Mouse (Mus musculus) kidney, embryonic 16.5 days (tissue): ENCODE measurements around the gene Slit3. TPM values are rescaled to one million over a fixed set of nuclear protein-coding genes. Genes with fewer than 3 reads are reported as not detected.

ENCODE experiments used
- ATAC-seq: fragments of 200-750 bp; cut with Nextera tagmentation; 2 replicates; pipeline ENCODE4 v1.8.0; 2017; ENCODE audit warnings: moderate TSS enrichment; ENCODE audit not compliant: low FRiP score, low TSS enrichment
- H3K27ac ChIP-seq: fragments of 300-500 bp; sonication (generic); 2 replicates; pipeline ENCODE4 v1.5.1; 2014; ENCODE audit warnings: low read length
- H3K27me3 ChIP-seq: fragments of 300-500 bp; sonication (generic); 2 replicates; pipeline ENCODE4 v1.6.1; 2014; ENCODE audit warnings: low read length, control low read depth, mixed read lengths; ENCODE audit not compliant: insufficient read depth
- H3K36me3 ChIP-seq: fragments of 300-500 bp; sonication (generic); 2 replicates; pipeline ENCODE4 v1.6.1; 2014; ENCODE audit warnings: low read length, control low read depth, mixed read lengths; ENCODE audit not compliant: insufficient read depth
- H3K4me1 ChIP-seq: fragments of 300-500 bp; sonication (generic); 2 replicates; pipeline ENCODE4 v1.6.1; 2014; ENCODE audit warnings: low read length, control low read depth, mixed read lengths; ENCODE audit not compliant: insufficient read depth
- H3K4me2 ChIP-seq: fragments of 300-500 bp; sonication (generic); replicated peaks from 2 replicates; pipeline ENCODE4 v1.6.1; 2014; ENCODE audit warnings: low read depth, low read length
- H3K4me3 ChIP-seq: fragments of 300-500 bp; sonication (generic); 2 replicates; pipeline ENCODE4 v1.5.1; 2014; ENCODE audit warnings: mild to moderate bottlenecking, low read length
- H3K9ac ChIP-seq: fragments of 300-500 bp; sonication (generic); replicated peaks from 2 replicates; pipeline ENCODE4 v1.6.1; 2014; ENCODE audit warnings: low read length
- H3K9me3 ChIP-seq: fragments of 300-500 bp; sonication (generic); 2 replicates; pipeline ENCODE4 v1.6.1; 2016; ENCODE audit warnings: low read length, control low read depth
- WGBS: fragments of 180-500 bp; shearing (Covaris S2); extraction: QIAGEN DNeasy Blood & Tissue Kit; methylation state at CpG from one replicate; pipeline ENCODE4 v1.1.7; 2014; 5-methylcytosine and 5-hydroxymethylcytosine counted together
- polyA plus RNA-seq: library from polyadenylated mRNA; unstranded; fragments of >200 nt; fragmentation: Nextera tagmentation; extraction: Ambion mirVana; gene quantifications from 2 replicates; pipeline ENCODE4 v1.2.1, GENCODE M21; 2015

The Slit3 gene
- polyA plus RNA-seq, 1 experiment from 2014 or later, result 8.3 TPM

GRCm38 (mm10) chr11:35320518-35320917 is 199.5 kb downstream of the Slit3 start:
- Histone ChIP-seq H3K4me3 (no peak overlapping the region), H3K9me3 (no peaks in the 10 kb centered on the region), H3K9ac (no peak overlapping the region), H3K4me1 (peaks cover 10% of the 10 kb centered on the region), H3K36me3 (no peaks in the 10 kb centered on the region), H3K27ac (no peak overlapping the region), H3K4me2 (no peak overlapping the region), H3K27me3 (no peaks in the 10 kb centered on the region)
- ATAC-seq, result no peak
- 80% methylated on average over 3 of the region's 3 CpGs for WGBS

GRCm38 (mm10) chr11:35324397-35324796 is 203.4 kb downstream of the Slit3 start:
- ATAC-seq, result no peak
- H3K27ac ChIP-seq, result no peak overlapping the region
- no peak overlapping the region for H3K4me2 ChIP-seq
- no peaks in the 10 kb centered on the region for H3K9me3 ChIP-seq
- H3K27me3 ChIP-seq, result no peaks in the 10 kb centered on the region
- H3K36me3 ChIP-seq, result no peaks in the 10 kb centered on the region
- WGBS, result 47% methylated on average over 5 of the region's 5 CpGs
- H3K4me1 ChIP-seq, result peaks cover 18% of the 10 kb centered on the region
- no peak overlapping the region for H3K9ac ChIP-seq
- H3K4me3 ChIP-seq, result no peak overlapping the region

GRCm38 (mm10) chr11:35325131-35325995 is 204.3 kb downstream of the Slit3 start:
- no peaks in the 10 kb centered on the region for H3K36me3 ChIP-seq
- peak; percentile 68 for ATAC-seq
- no peaks in the 10 kb centered on the region for H3K27me3 ChIP-seq
- no peak overlapping the region for H3K4me2 ChIP-seq
- H3K4me1 ChIP-seq, result peaks cover 18% of the 10 kb centered on the region
- 35% methylated on average over 10 of the region's 10 CpGs for WGBS
- H3K4me3 ChIP-seq, result no peak overlapping the region
- H3K27ac ChIP-seq, result no peak overlapping the region
- no peak overlapping the region for H3K9ac ChIP-seq
- no peaks in the 10 kb centered on the region for H3K9me3 ChIP-seq

GRCm38 (mm10) chr11:35326346-35326745 is 205.3 kb downstream of the Slit3 start:
- no peak overlapping the region for H3K9ac ChIP-seq
- no peak overlapping the region for H3K27ac ChIP-seq
- no peak for ATAC-seq
- peaks cover 18% of the 10 kb centered on the region for H3K4me1 ChIP-seq
- WGBS, result 30% methylated on average over 3 of the region's 3 CpGs
- H3K36me3 ChIP-seq, result no peaks in the 10 kb centered on the region
- no peaks in the 10 kb centered on the region for H3K27me3 ChIP-seq
- H3K4me3 ChIP-seq, result no peak overlapping the region
- no peak overlapping the region for H3K4me2 ChIP-seq
- no peaks in the 10 kb centered on the region for H3K9me3 ChIP-seq

- no peak overlapping the region for H3K9ac ChIP-seq
- H3K27me3 ChIP-seq, result no peaks in the 10 kb centered on the region
- H3K4me3 ChIP-seq, result no peak overlapping the region
- H3K36me3 ChIP-seq, result no peaks in the 10 kb centered on the region
- no peak overlapping the region for H3K4me2 ChIP-seq
- peaks cover 18% of the 10 kb centered on the region for H3K4me1 ChIP-seq
- H3K9me3 ChIP-seq, result no peaks in the 10 kb centered on the region
- ATAC-seq, result no peak
- H3K27ac ChIP-seq, result no peak overlapping the region
- 84% methylated on average over 1 of the region's 1 CpGs for WGBS
Measured at GRCm38 (mm10) chr11:35327899-35328298, 206.9 kb downstream of the Slit3 start.

- Histone ChIP-seq H3K27me3 (no peaks in the 10 kb centered on the region), H3K4me2 (no peak overlapping the region), H3K4me1 (peaks cover 13% of the 10 kb centered on the region), H3K9ac (no peak overlapping the region), H3K27ac (no peak overlapping the region), H3K9me3 (no peaks in the 10 kb centered on the region), H3K4me3 (no peak overlapping the region), H3K36me3 (no peaks in the 10 kb centered on the region)
- 67% methylated on average over 3 of the region's 3 CpGs for WGBS
- ATAC-seq, result no peak
Measured at GRCm38 (mm10) chr11:35331476-35331875, 210.5 kb downstream of the Slit3 start.

GRCm38 (mm10) chr11:35336558-35336957 is 215.5 kb downstream of the Slit3 start:
- no peaks in the 10 kb centered on the region for H3K27me3 ChIP-seq
- WGBS, result 81% methylated on average over 8 of the region's 8 CpGs
- no peak overlapping the region for H3K9ac ChIP-seq
- no peaks in the 10 kb centered on the region for H3K36me3 ChIP-seq
- H3K27ac ChIP-seq, result no peak overlapping the region
- peaks cover 22% of the 10 kb centered on the region for H3K4me1 ChIP-seq
- H3K4me2 ChIP-seq, result no peak overlapping the region
- H3K9me3 ChIP-seq, result no peaks in the 10 kb centered on the region
- ATAC-seq, result no peak
- H3K4me3 ChIP-seq, result no peak overlapping the region

GRCm38 (mm10) chr11:35337493-35337892 is 216.5 kb downstream of the Slit3 start:
- no peak overlapping the region for H3K4me2 ChIP-seq
- H3K9ac ChIP-seq, result no peak overlapping the region
- no peak for ATAC-seq
- H3K27me3 ChIP-seq, result no peaks in the 10 kb centered on the region
- 55% methylated on average over 8 of the region's 8 CpGs for WGBS
- H3K27ac ChIP-seq, result no peak overlapping the region
- H3K4me3 ChIP-seq, result no peak overlapping the region
- no peaks in the 10 kb centered on the region for H3K36me3 ChIP-seq
- no peaks in the 10 kb centered on the region for H3K9me3 ChIP-seq
- H3K4me1 ChIP-seq, result peaks cover 22% of the 10 kb centered on the region

- Histone ChIP-seq H3K4me2 (no peak overlapping the region), H3K36me3 (no peaks in the 10 kb centered on the region), H3K9me3 (no peaks in the 10 kb centered on the region), H3K27me3 (no peaks in the 10 kb centered on the region), H3K27ac (no peak overlapping the region), H3K4me3 (no peak overlapping the region), H3K4me1 (peaks cover 22% of the 10 kb centered on the region), H3K9ac (no peak overlapping the region)
- whole genome bisulfite sequencing, result 27% methylated on average over 19 of the region's 19 CpGs
- ATAC-seq, result peak; percentile 50; the same call in 1 of the 2 replicates
Measured at GRCm38 (mm10) chr11:35337927-35338819, 217.1 kb downstream of the Slit3 start.
